Mouse (Mus musculus): ENCODE measurements around the gene Sptb. TPM values are rescaled to one million over a fixed set of nuclear protein-coding genes. Genes with fewer than 3 reads are reported as not detected.

The Sptb gene
- polyA plus RNA-seq, 1 experiment from 2014 or later, result 58.9 TPM

DNA sequence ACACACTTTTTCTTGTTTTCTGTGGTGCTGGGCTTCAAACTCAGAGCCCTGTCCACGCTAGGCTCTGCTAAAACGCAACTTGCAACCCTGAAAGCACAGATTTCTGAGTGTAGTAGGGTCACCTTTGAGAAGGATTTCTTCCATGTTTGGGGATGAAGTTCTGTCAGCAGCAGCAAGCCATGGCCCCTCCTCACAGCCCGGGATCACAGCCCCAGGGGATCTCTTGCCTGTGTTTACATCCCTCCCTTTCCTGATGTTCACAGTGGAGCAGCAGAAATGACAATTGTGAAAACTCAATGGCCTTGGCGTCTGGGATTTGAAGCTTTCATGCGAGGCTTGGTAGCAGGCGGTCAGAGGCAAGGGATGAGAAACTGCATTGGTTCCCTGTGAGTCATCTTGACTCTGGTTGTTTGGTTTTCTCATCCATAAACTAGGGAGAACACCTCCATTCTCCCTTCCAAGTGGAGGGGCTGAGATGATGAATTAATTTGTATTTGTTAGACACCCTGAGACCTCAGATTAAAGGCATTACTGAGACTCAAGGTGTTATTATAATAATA, 179.7 kb downstream of the Sptb start, which contains the start of gene Plekhg3:
Gene Plekhg3 (plus strand): TSS at position 312 of the 560 bp plus-strand sequence.
- peaks cover 28% of the 10 kb centered on the region; the same call in 1 of the 2 replicates for H3K4me1 ChIP-seq (replicated peaks)
- peaks cover 91% of the 10 kb centered on the region for H3K27me3 ChIP-seq
- no peak for ATAC-seq (ENCODE audit: insufficient read depth)
- H3K9ac ChIP-seq, result no peak within 1 kb of the TSS
- WGBS (ENCODE audit: insufficient replicate concordance), result 49% methylated on average over 6 of the region's 6 CpGs
- no peak within 1 kb of the TSS for H3K4me3 ChIP-seq (replicated peaks)
- no peaks in the 10 kb centered on the region for H3K9me3 ChIP-seq (replicated peaks)
- peak within 1 kb of the TSS; percentile 63; the same call in 1 of the 2 replicates for H3K4me2 ChIP-seq
- no peak within 1 kb of the TSS; the same call in 1 of the 2 replicates for H3K27ac ChIP-seq (replicated peaks)
- H3K36me3 ChIP-seq (replicated peaks), result no peaks in the 10 kb centered on the region

Small RNA genes within 50 kb of the gene (microRNA-seq; reads per million reads assigned to microRNA genes)
- not detected for gene Mir5135

Other genes starting within 250 kb of the Sptb start
- gene Plekhg3, start 179.7 kb downstream of the Sptb start, polyA plus RNA-seq (2015; fragmentation: Nextera tagmentation; extraction: Ambion mirVana), result 3.3 and 4.1 TPM in 2 replicates
- 76.7 and 80.3 TPM in 2 replicates for gene Churc1, start 55.0 kb upstream of the Sptb start, polyA plus RNA-seq (2015; fragmentation: Nextera tagmentation; extraction: Ambion mirVana)
- 25.2 and 25.3 TPM in 2 replicates for gene Fntb, start 55.0 kb upstream of the Sptb start, polyA plus RNA-seq (2015; fragmentation: Nextera tagmentation; extraction: Ambion mirVana)
- gene Gpx2, start 85.0 kb upstream of the Sptb start, polyA plus RNA-seq (2015; fragmentation: Nextera tagmentation; extraction: Ambion mirVana), result 0.23 TPM in 1 of 2 replicates, not detected in the other
- 0.25 and 0.35 TPM in 2 replicates for gene Rab15, start 112.4 kb upstream of the Sptb start, polyA plus RNA-seq (2015; fragmentation: Nextera tagmentation; extraction: Ambion mirVana)

All from liver, embryonic 15.5 days (tissue).